Mouse (Mus musculus) Patski (cell line): ENCODE data around the gene Heatr3. TPM values are rescaled to one million over a fixed set of nuclear protein-coding genes. Genes with fewer than 3 reads are reported as not detected.

Experiments used
- ATAC-seq: fragments of 100-300 bp; one replicate; pipeline ENCODE4 v1.8.0; 2021
- CTCF ChIA-PET: fragments of 350-600 bp; sonication (Branson Sonifier 250); formaldehyde crosslinking; loops from one replicate; lab custom pipeline; 2022; ENCODE audit warnings: inconsistent platforms; lab: Charles Lee
- POLR2A ChIA-PET: fragments of 350-600 bp; sonication (Branson Sonifier 250); formaldehyde crosslinking; loops from one replicate; lab custom pipeline; 2022; ENCODE audit warnings: antibody characterized with exemption, inconsistent platforms; lab: Charles Lee
- DNase-seq: peaks from one replicate; pipeline ENCODE4 v3.0.0-alpha.2; 2011; ENCODE audit warnings: low read depth, low spot score
- H3K27me3 ChIP-seq: fragments of 371-371 bp; one replicate; pipeline ENCODE4 v1.5.1; 2021
- CTCF ChIP-seq: fragments of 100-300 bp; IDR thresholded peaks from one replicate; pipeline ENCODE4 v1.5.1; 2021
- in situ Hi-C: fragments of 300-500 bp; cut with MboI; formaldehyde crosslinking; loops from 3 replicates; pipeline ENCODE4 v1.11.1; 2018; ENCODE audit warnings: low pct_unique_long_range_greater_than_20kb, mixed read lengths
- polyA plus RNA-seq: library from polyadenylated mRNA; unstranded; gene quantifications from one replicate; pipeline ENCODE4 v1.2.3, GENCODE M21; 2021

The Heatr3 gene
- polyA plus RNA-seq, 1 experiment from 2014 or later = 49.3 TPM

DNA sequence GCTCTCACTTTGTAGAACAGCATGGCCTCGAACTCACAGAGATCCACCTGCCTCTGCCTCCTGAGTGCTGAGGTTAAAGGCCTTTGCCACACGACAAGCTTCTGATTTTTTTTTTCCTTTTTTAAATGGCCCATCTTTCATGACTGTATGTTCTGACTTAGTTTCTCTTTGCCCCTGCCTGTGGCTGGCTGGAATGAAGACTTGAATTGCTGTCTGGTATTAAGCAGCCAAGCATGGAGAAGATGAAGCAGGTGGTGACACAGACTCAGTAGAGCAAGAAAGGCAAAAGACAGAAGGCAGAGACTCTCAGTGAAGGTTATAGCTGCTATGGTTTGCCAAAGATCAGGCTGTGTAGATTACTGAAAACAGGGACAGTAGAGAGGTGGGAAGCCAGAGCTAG is 45.5 kb downstream of the Heatr3 start:
- no peak for TF ChIP-seq CTCF
- H3K27me3 ChIP-seq = no peaks in the 10 kb centered on the region
- in situ Hi-C loops = no loop called here
- ATAC-seq (no peak), DNase-seq (no peak)
- ChIA-PET POLR2A (no interaction called here), CTCF (no interaction called here)

DNA sequence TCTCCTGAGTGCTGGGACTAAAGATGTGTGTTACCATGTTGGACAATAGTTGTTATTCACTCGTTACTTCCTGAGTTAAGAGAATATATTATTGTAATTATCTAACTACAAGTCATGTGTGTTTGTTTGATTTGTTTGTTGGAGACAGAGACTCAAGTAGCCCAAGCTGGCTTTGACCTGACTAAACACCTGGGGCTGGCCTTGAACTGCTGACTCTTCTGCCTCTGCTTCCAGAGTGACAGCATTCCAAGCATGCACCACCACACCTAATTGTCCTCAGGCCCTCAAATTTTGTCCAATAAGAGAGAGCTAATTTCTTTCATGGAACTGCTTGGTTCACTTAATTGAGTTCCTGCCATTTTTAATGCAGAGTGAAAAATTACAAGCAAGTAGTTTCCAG is 47.3 kb downstream of the Heatr3 start:
- ChIA-PET CTCF (no interaction called here), POLR2A (no interaction called here)
- no peak for TF ChIP-seq CTCF
- ATAC-seq (no peak), DNase-seq (no peak)
- H3K27me3 ChIP-seq = no peaks in the 10 kb centered on the region
- in situ Hi-C loops = no loop called here

DNA sequence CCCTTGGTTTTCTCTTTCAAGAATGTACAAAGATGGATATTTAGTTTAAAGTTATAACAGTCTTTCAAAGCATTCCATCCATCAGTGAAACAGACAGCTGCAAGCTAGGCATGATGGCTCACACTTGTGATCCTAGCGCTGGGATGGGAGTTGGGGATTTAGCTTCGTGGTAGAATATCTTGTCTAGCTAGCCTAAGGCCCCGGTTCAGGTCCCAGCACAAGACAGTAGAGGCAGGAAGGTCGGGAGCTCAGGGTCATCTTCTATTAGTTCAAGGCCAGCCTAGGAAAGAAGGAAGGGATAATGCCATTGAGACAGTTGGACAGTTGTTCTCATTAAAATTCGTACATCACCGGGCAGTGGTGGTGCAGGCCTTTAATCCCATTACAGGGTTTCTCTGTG is 48.1 kb downstream of the Heatr3 start:
- CTCF ChIA-PET = no interaction called here
- in situ Hi-C loops = no loop called here
- TF ChIP-seq CTCF = no peak
- POLR2A ChIA-PET = no interaction called here
- ATAC-seq = no peak
- H3K27me3 ChIP-seq = no peaks in the 10 kb centered on the region
- DNase-seq = no peak

DNA sequence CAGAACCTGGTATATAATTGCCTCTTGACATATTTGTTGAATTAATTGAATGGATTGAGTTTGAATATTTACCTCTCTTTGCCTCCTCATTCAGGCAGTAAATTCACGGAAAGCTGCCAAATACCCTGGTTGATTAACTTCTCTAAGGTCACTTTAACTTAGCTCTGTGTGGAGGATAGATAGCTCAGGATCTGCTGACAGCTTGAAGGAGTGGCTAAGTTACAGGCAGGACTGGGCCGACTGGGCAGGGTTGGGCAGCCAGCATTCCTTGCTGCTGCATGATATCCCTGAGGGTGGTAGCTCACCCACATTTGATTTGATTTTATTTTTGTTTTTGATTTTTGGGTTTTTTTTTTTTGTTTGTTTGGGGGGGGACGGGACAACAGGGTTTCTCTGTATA is 59.7 kb downstream of the Heatr3 start:
- ATAC-seq = no peak
- H3K27me3 ChIP-seq = peaks cover 12% of the 10 kb centered on the region
- in situ Hi-C loops = no loop called here
- TF ChIP-seq CTCF = no peak
- CTCF ChIA-PET = interaction anchor here (1.4 kb wide), 2 partner anchors 17 to 35 kb away, joined by 3 to 4 read pairs; no protein-coding TSS in a partner anchor
- no peak for DNase-seq
- POLR2A ChIA-PET = interaction anchor here (0.7 kb wide), 1 partner anchor 93 kb away, joined by 3 read pairs; no protein-coding TSS in a partner anchor

DNA sequence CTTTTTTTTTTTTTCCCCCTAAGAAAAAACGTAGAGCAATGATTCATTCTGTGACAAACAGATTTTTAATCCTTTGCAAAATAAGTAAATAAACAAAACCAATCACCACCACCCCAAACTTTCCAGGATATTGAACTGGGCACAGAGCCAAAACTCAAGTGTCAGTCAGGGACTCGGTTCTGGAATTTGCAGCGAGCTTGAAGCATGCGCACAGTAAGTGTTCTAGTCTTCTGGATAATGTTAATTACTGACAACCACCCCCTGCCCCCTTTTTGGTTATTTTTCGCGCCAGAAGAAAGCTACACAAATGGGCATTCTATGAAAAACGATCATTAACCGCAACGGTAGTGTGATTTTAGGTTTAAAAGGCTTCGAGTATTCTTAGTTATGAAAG is 60.9 kb downstream of the Heatr3 start:
- DNase-seq = no peak
- in situ Hi-C loops = no loop called here
- no peak for ATAC-seq
- TF ChIP-seq CTCF = no peak
- CTCF ChIA-PET = interaction anchor here (1.4 kb wide), 1 partner anchor 36 kb away, joined by 4 read pairs; no protein-coding TSS in a partner anchor
- peaks cover 8% of the 10 kb centered on the region for H3K27me3 ChIP-seq
- POLR2A ChIA-PET = interaction anchor here (1.3 kb wide), 1 partner anchor 54 kb away, joined by 3 read pairs; no protein-coding TSS in a partner anchor

DNA sequence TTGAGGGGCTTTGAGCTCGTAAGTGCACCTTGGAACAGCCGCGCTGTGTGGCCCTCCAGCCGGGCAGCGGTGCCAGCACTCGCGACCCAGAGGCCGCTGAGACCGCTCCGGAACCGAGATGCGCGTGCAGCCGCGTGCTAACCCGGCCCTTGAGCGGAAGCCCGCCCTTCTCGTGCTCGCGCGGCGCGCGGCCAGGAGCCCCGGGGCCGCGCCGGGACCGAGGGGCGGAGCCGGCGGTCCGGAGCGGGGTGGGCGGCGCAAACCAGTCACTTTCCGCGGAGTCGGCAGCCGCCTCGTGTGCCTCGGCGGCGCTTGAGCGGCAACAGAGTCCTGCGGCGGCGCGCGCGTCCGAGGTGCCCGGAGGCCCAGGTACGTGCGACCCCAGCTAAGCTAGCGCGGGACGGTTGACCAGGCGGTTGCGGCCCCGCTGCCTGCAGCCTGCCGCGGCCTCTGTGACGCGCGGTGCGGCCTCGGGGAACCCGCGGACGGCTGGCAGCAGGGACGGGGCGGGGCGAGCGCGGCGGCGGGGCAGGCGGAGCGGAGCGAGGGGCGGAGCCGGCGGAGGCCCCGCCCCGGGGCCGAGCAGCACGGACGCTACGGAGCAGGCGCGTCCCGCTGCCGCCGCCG is 61.4 kb downstream of the Heatr3 start, which contains the start of gene Tent4b:
Gene Tent4b (plus strand): TSS at position 269 of the 627 bp plus-strand sequence.
- POLR2A ChIA-PET = interaction anchor here (1.3 kb wide), 1 partner anchor 54 kb away, joined by 3 read pairs; no protein-coding TSS in a partner anchor

DNA sequence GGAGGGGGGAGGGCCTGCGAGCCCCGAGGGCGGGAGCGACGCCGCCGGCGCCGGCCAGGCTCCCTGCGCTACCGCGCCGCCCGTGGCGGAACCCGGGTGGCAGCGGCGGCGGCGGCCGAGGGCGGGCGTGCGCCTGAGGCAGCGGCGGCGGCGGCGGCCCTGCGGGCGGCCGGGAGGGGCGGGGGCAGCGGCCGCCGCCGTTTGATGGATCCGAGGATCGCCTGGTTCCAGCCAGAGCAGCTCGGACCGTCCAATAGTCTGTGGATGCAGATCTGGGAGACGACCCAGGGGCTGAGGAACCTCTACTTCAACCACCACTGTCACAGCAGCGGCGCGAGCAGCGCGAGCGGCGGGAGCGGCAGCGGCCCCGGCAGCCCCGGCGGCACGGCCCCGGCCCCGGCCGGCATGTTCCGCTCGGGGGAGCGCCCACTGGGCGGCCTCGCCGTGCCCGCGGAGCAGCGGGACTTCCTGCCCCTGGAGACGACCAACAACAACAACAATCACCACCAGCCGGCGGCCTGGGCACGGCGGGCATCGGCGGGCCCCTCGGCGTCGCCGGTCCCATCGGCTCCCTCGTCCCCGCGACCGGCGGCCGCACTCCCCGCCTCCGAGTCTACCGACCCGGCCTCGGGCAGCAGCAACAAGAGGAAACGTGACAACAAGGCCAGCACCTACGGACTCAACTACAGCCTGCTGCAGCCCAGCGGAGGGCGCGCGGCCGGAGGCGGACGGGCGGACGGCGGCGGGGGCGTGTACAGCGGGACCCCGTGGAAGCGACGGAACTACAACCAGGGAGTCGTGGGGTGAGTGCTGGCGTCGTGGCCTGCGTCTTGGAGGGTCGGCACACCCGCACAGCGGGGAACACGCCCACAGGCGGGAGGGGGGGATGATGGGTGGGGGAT is 62.3 kb downstream of the Heatr3 start:
- no peak for TF ChIP-seq CTCF
- ChIA-PET POLR2A (no interaction called here), CTCF (no interaction called here)
- in situ Hi-C loops = no loop called here
- no peak for DNase-seq
- peak; percentile 48 for ATAC-seq
- peaks cover 3% of the 10 kb centered on the region for H3K27me3 ChIP-seq

More for the DNA sequence above, 61.4 kb downstream of the Heatr3 start, which contains the start of gene Tent4b:
- ATAC-seq (peak; percentile 89), DNase-seq (peak; percentile 35)
- peaks cover 7% of the 10 kb centered on the region for H3K27me3 ChIP-seq
- in situ Hi-C loops = no loop called here
- CTCF ChIA-PET = interaction anchor here (1.4 kb wide), 1 partner anchor 37 kb away, joined by 4 read pairs; no protein-coding TSS in a partner anchor
- no peak for TF ChIP-seq CTCF

DNA sequence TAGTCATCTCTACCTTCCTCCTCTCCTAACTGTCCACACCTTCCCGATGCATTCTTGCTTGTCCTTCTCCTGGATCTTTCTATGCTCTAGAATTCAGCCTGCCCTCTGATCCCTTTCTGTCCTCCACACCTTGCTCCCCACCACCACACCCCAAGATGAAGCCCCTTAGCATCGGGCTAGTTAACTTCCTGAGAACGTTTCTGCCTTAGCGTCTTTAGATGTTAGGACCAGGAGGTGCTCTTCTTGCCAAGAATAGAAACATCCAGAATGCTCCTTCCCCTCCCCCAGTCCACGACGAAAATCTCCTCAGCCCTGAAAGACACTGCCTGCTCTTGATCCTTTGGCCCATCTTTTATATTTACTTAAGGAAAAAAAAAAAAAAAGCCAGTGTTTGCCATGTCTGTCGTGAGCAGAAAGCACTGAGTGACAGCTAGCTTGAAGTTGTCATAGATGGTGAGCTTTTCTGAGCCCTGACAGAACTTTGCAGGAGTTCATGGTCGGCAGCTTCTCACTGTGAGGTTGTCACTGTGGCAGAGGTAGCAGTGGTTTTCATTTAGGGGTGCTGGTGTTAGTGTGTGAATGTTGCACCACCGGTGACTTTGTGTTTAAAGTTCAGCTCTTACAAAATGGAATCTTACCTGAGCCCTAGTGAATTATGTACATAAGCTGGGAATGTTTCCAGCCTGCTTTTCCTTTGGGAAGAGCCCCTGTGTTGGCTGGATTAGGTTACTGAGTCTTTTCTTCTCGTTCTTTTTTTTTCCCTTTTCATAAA is 63.3 kb downstream of the Heatr3 start:
- ChIA-PET POLR2A (no interaction called here), CTCF (interaction anchor here (1.2 to 1.7 kb wide), 2 partner anchors 63 to 82 kb away, joined by 3 read pairs; partner anchors contain the start of gene Cnep1r1)
- no peak for DNase-seq
- ATAC-seq = no peak
- H3K27me3 ChIP-seq = no peaks in the 10 kb centered on the region
- TF ChIP-seq CTCF = no peak
- in situ Hi-C loops = no loop called here

DNA sequence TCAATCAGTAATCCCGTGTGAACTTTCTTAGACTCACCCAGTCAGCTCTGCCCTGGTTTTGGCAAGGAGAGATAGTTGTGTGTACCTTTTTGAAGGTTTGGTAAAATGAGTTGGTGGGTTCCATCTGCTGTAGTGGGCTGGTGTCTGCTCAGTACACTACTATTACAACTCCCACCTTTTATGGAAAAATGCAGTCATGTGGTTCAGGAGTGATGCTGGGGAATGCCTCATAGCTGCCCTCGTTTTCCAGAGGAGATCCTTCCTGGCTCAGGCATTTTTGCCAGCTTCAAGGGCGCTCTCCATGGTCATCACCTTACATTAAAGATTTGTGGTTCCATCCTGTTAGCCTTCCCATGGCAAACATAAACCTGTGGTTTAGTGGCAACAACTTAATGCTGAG is 64.0 kb downstream of the Heatr3 start:
- POLR2A ChIA-PET = no interaction called here
- CTCF ChIA-PET = interaction anchor here (0.8 to 1.7 kb wide), 3 partner anchors 35 to 83 kb away, joined by 3 read pairs; partner anchors contain the start of gene Cnep1r1
- H3K27me3 ChIP-seq = no peaks in the 10 kb centered on the region
- no peak for ATAC-seq
- no peak for DNase-seq
- no peak for TF ChIP-seq CTCF
- in situ Hi-C loops = no loop called here

DNA sequence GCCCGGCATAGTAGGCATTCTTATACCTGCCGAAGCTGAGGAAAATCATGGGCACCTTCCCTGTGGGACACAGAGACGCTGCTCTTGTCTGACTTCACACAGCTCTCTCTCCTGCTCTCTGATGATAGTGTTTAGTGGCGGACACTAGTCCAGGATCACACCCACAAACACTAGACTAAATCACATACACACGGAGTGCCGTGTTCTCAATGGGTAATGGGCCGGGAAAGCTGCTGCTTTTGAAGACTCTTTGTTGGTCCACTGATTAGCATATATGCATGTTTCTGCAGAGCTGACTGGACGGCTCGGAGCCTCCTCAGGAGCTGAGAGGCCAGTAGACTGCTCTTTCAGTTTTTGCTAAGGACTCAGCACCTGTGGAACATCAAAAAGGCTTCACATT is 68.4 kb downstream of the Heatr3 start:
- in situ Hi-C loops = no loop called here
- DNase-seq (no peak), ATAC-seq (no peak)
- no peaks in the 10 kb centered on the region for H3K27me3 ChIP-seq
- POLR2A ChIA-PET = interaction anchor here (0.8 kb wide), 1 partner anchor 37 kb away, joined by 3 read pairs; no protein-coding TSS in a partner anchor
- TF ChIP-seq CTCF = no peak
- CTCF ChIA-PET = interaction anchor here (0.8 kb wide), 1 partner anchor 10 kb away, joined by 3 read pairs; no protein-coding TSS in a partner anchor
